Mouse (Mus musculus): Measurements from ENCODE around the gene Pnkd. TPM values are rescaled to one million over a fixed set of nuclear protein-coding genes. Genes with fewer than 3 reads are reported as not detected.
A peak's percentile ranks its signal among the peaks of the same experiment; 100 is the strongest.

The Pnkd gene
- total and polyA plus RNA-seq, 2 experiments from 2014 or later, result 310 to 345 TPM

- Histone ChIP-seq H3K4me2 (ENCODE audit: low read depth, low read length) (no peak overlapping the region), H3K27me3 (ENCODE audit: control insufficient read depth, insufficient read depth, low read length) (no peaks in the 10 kb centered on the region), H3K36me3 (replicated peaks; ENCODE audit: control insufficient read depth, insufficient read depth, low read length) (no peaks in the 10 kb centered on the region), H3K4me1 (ENCODE audit: control insufficient read depth, insufficient read depth) (no peaks in the 10 kb centered on the region), H3K9ac (replicated peaks; ENCODE audit: low read depth, low read length) (no peak overlapping the region), H3K9me3 (replicated peaks; ENCODE audit: control insufficient read depth, low read length) (no peaks in the 10 kb centered on the region), H3K4me3 (ENCODE audit: low read depth, low read length) (no peak overlapping the region), H3K27ac (ENCODE audit: low read depth) (peak overlapping the region; percentile 13; the same call in 1 of the 2 replicates)
- no peak for DNase-seq (ENCODE audit: low spot score)
- ATAC-seq (ENCODE audit: insufficient read depth, low read depth), result no peak
- WGBS, result 53% methylated on average over 5 of the region's 5 CpGs
- TF ChIP-seq EP300 (IDR thresholded peaks at IDR 0.05; ENCODE audit: low read depth) (no peak), CTCF (IDR thresholded peaks at IDR 0.05; ENCODE audit: low read depth) (no peak)
These were observed 78.7 kb downstream of the Pnkd start for GRCm38 (mm10) chr1:74363437-74363836.

GRCm38 (mm10) chr1:74364270-74364669 lies 79.5 kb downstream of the Pnkd start:
- no peak for TF ChIP-seq CTCF (IDR thresholded peaks at IDR 0.05; ENCODE audit: low read depth)
- no peak for TF ChIP-seq EP300 (IDR thresholded peaks at IDR 0.05; ENCODE audit: low read depth)
- Histone ChIP-seq H3K4me2 (ENCODE audit: low read depth, low read length) (no peak overlapping the region), H3K9me3 (replicated peaks; ENCODE audit: control insufficient read depth, low read length) (no peaks in the 10 kb centered on the region), H3K27me3 (ENCODE audit: control insufficient read depth, insufficient read depth, low read length) (no peaks in the 10 kb centered on the region), H3K4me3 (ENCODE audit: low read depth, low read length) (no peak overlapping the region), H3K36me3 (replicated peaks; ENCODE audit: control insufficient read depth, insufficient read depth, low read length) (no peaks in the 10 kb centered on the region), H3K9ac (replicated peaks; ENCODE audit: low read depth, low read length) (no peak overlapping the region), H3K27ac (ENCODE audit: low read depth) (no peak overlapping the region), H3K4me1 (ENCODE audit: control insufficient read depth, insufficient read depth) (no peaks in the 10 kb centered on the region)
- DNase-seq (ENCODE audit: low spot score) (no peak), ATAC-seq (ENCODE audit: insufficient read depth, low read depth) (no peak)
- 52% methylated on average over 8 of the region's 8 CpGs for WGBS

DNA sequence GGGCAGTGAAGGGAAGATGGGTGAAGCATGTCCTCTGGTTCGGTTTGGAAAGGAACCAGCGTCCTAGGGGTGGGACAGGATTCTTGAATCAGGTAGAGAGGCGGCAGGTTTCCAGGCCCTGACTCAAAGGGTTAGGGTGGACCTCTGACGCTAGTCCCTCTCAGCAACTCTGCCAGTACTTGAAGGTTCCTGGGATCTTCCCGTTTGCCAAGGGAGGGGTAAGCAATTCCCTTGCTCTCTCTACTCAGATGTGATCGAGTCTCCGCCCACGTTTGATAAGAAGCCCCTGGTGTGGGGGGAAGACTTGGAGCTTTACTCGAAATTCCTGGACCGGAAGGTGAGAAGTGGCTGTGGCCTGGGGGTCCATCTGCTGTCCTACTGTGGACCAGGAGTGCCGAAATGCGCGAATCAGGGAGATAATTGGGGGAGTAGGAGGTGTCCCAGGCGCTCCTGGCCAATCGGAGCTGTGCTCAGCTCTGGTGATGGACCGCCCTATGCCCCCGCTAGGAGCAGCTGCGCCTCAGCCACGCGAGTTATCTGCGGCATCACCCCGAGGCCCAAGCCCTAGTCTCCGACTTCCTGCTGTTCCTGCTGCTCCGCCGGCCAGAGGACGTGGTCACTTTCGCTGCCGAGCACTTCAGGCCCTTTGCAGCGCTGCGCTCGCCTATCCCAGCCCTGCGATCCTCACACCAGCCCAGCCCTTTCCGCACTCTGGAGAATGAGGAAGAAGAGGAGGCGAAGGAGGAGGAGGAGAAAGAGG lies 83.3 kb downstream of the Pnkd start:
- Histone ChIP-seq H3K4me3 (ENCODE audit: low read depth, low read length) (peak overlapping the region; percentile 38), H3K9me3 (replicated peaks; ENCODE audit: control insufficient read depth, low read length) (no peaks in the 10 kb centered on the region), H3K27ac (ENCODE audit: low read depth) (peak overlapping the region; percentile 9; the same call in 1 of the 2 replicates), H3K36me3 (replicated peaks; ENCODE audit: control insufficient read depth, insufficient read depth, low read length) (no peaks in the 10 kb centered on the region), H3K27me3 (ENCODE audit: control insufficient read depth, insufficient read depth, low read length) (no peaks in the 10 kb centered on the region), H3K9ac (replicated peaks; ENCODE audit: low read depth, low read length) (no peak overlapping the region; the same call in 1 of the 2 replicates), H3K4me1 (ENCODE audit: control insufficient read depth, insufficient read depth) (no peaks in the 10 kb centered on the region), H3K4me2 (ENCODE audit: low read depth, low read length) (peak overlapping the region; percentile 70)
- 5% methylated on average over 34 of the region's 34 CpGs for WGBS
- DNase-seq (ENCODE audit: low spot score) (peak; percentile 53), ATAC-seq (ENCODE audit: insufficient read depth, low read depth) (peak; percentile 86)
- TF ChIP-seq EP300 (IDR thresholded peaks at IDR 0.05; ENCODE audit: low read depth) (no peak), CTCF (IDR thresholded peaks at IDR 0.05; ENCODE audit: low read depth) (no peak)

- no peaks in the 10 kb centered on the region for H3K36me3 ChIP-seq (replicated peaks; ENCODE audit: control insufficient read depth, insufficient read depth, low read length)
- H3K27ac ChIP-seq (ENCODE audit: low read depth), result no peak overlapping the region
- H3K9ac ChIP-seq (replicated peaks; ENCODE audit: low read depth, low read length), result no peak overlapping the region
- H3K9me3 ChIP-seq (replicated peaks; ENCODE audit: control insufficient read depth, low read length), result no peaks in the 10 kb centered on the region
- no peaks in the 10 kb centered on the region for H3K27me3 ChIP-seq (ENCODE audit: control insufficient read depth, insufficient read depth, low read length)
- no peak overlapping the region for H3K4me2 ChIP-seq (ENCODE audit: low read depth, low read length)
- H3K4me3 ChIP-seq (ENCODE audit: low read depth, low read length), result no peak overlapping the region
- ATAC-seq (ENCODE audit: insufficient read depth, low read depth) (no peak), DNase-seq (ENCODE audit: low spot score) (no peak)
- no peaks in the 10 kb centered on the region for H3K4me1 ChIP-seq (ENCODE audit: control insufficient read depth, insufficient read depth)
- TF ChIP-seq EP300 (IDR thresholded peaks at IDR 0.05; ENCODE audit: low read depth), result no peak
- no peak for TF ChIP-seq CTCF (IDR thresholded peaks at IDR 0.05; ENCODE audit: low read depth)
- WGBS, result 43% methylated on average over 4 of the region's 4 CpGs
These were observed 85.3 kb downstream of the Pnkd start for GRCm38 (mm10) chr1:74370040-74370439.

DNA sequence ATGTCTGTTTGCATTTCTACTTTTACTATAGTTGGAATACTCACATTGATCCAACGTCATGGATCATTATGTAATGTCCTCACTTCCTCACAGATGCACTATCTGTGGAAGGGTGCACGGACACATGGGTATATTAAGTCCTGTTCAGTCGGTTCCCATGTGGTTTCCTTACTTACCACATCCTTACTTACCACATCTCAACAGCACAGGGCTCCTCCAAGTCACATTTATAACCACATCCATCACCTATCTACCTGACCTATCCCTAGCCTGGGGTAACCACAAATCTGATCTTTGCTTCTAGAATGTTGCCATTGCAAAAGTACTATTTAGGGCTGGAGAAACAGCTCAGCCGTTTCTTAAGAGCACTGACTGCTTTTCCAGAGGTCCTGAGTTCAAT lies 88.6 kb downstream of the Pnkd start:
- Histone ChIP-seq H3K4me3 (ENCODE audit: low read depth, low read length) (no peak overlapping the region), H3K4me2 (ENCODE audit: low read depth, low read length) (no peak overlapping the region), H3K4me1 (ENCODE audit: control insufficient read depth, insufficient read depth) (no peaks in the 10 kb centered on the region), H3K9ac (replicated peaks; ENCODE audit: low read depth, low read length) (no peak overlapping the region), H3K36me3 (replicated peaks; ENCODE audit: control insufficient read depth, insufficient read depth, low read length) (no peaks in the 10 kb centered on the region), H3K27me3 (ENCODE audit: control insufficient read depth, insufficient read depth, low read length) (no peaks in the 10 kb centered on the region), H3K9me3 (replicated peaks; ENCODE audit: control insufficient read depth, low read length) (no peaks in the 10 kb centered on the region), H3K27ac (ENCODE audit: low read depth) (no peak overlapping the region)
- no peak for ATAC-seq (ENCODE audit: insufficient read depth, low read depth)
- TF ChIP-seq EP300 (IDR thresholded peaks at IDR 0.05; ENCODE audit: low read depth), result no peak
- no peak for TF ChIP-seq CTCF (IDR thresholded peaks at IDR 0.05; ENCODE audit: low read depth)
- no peak for DNase-seq (ENCODE audit: low spot score)
- WGBS, result 60% methylated on average over 4 of the region's 4 CpGs

GRCm38 (mm10) chr1:74374980-74375379 lies 90.2 kb downstream of the Pnkd start, which contains the start of gene Slc11a1:
Gene Slc11a1, plus strand, starts transcription at chr1:74375195.
- H3K4me1 ChIP-seq (ENCODE audit: control insufficient read depth, insufficient read depth), result no peaks in the 10 kb centered on the region
- H3K27me3 ChIP-seq (ENCODE audit: control insufficient read depth, insufficient read depth, low read length), result no peaks in the 10 kb centered on the region
- TF ChIP-seq EP300 (IDR thresholded peaks at IDR 0.05; ENCODE audit: low read depth) (no peak), CTCF (IDR thresholded peaks at IDR 0.05; ENCODE audit: low read depth) (no peak)
- no peak within 1 kb of the TSS for H3K27ac ChIP-seq (ENCODE audit: low read depth)
- no peak within 1 kb of the TSS for H3K9ac ChIP-seq (replicated peaks; ENCODE audit: low read depth, low read length)
- DNase-seq (ENCODE audit: low spot score), result no peak
- no peak within 1 kb of the TSS for H3K4me3 ChIP-seq (ENCODE audit: low read depth, low read length)
- ATAC-seq (ENCODE audit: insufficient read depth, low read depth), result no peak
- 69% methylated on average over 8 of the region's 8 CpGs for WGBS
- H3K4me2 ChIP-seq (ENCODE audit: low read depth, low read length), result no peak within 1 kb of the TSS
- no peaks in the 10 kb centered on the region for H3K36me3 ChIP-seq (replicated peaks; ENCODE audit: control insufficient read depth, insufficient read depth, low read length)
- H3K9me3 ChIP-seq (replicated peaks; ENCODE audit: control insufficient read depth, low read length), result no peaks in the 10 kb centered on the region

All from heart, postnatal 0 days (tissue).